Mouse (Mus musculus) frontal cortex, adult (tissue): ENCODE data around the gene Aloxe3.
A peak's percentile ranks its signal among the peaks of the same experiment; 100 is the strongest.

Experiments used
- ATAC-seq: cut with Nextera tagmentation; 2 replicates; pipeline ENCODE4 v1.9.2; 2017; ENCODE audit warnings: mild to moderate bottlenecking, moderate library complexity, mixed read lengths; ENCODE audit not compliant: low TSS enrichment

Aloxe3 gene

GRCm38 (mm10) chr11:69179512-69179911 is 53.8 kb downstream of the Aloxe3 start:
- ATAC-seq: no peak

- ATAC-seq: no peak
Measured at GRCm38 (mm10) chr11:69180120-69180519, 54.4 kb downstream of the Aloxe3 start.

- no peak for ATAC-seq
Measured at GRCm38 (mm10) chr11:69185031-69185430, 59.3 kb downstream of the Aloxe3 start.

GRCm38 (mm10) chr11:69185936-69186335 is 60.2 kb downstream of the Aloxe3 start:
- no peak for ATAC-seq

- no peak for ATAC-seq
Measured at GRCm38 (mm10) chr11:69192840-69193239, 67.1 kb downstream of the Aloxe3 start.

- ATAC-seq: no peak; the same call in 1 of the 2 replicates
Measured at GRCm38 (mm10) chr11:69196766-69197165, 71.1 kb downstream of the Aloxe3 start.

- peak; percentile 23; the same call in 1 of the 2 replicates for ATAC-seq
Measured at GRCm38 (mm10) chr11:69197194-69197593, 71.5 kb downstream of the Aloxe3 start.

GRCm38 (mm10) chr11:69197743-69198142 is 72.0 kb downstream of the Aloxe3 start, which contains the start of gene Alox8:
TSS of gene Alox8 (minus strand) at chr11:69197843.
- no peak for ATAC-seq
